Comparison of ENCODE assay signal across 4 mouse cellular contexts in genomic region chr1:53432433-53432832, GRCm38 (mm10).
A peak's percentile ranks its signal among the peaks of the same experiment; 100 is the strongest.
DNase-seq lines count a peak whose midpoint lies in the region; ATAC-seq lines count a peak whose summit lies in the region.
"Not testable (repeated sequence)": the region's sequence is repeated elsewhere in the genome, so short reads cannot be mapped to it uniquely, and the experiment has no call there.

No protein-coding gene starts in this region.

- 78% methylated on average over 2 of the region's 2 CpGs for WGBS in hindbrain, embryonic 14.5 days
- 64% methylated on average over 2 of the region's 2 CpGs for WGBS in neural tube, embryonic 13.5 days
- 62% methylated on average over 2 of the region's 2 CpGs for WGBS in neural tube, embryonic 14.5 days
- WGBS in neural tube, embryonic 15.5 days, result 58% methylated on average over 2 of the region's 2 CpGs

- not testable (repeated sequence) for DNase-seq in hindbrain, embryonic 14.5 days (ENCODE audit: low spot score)

- H3K36me3 ChIP-seq in hindbrain, embryonic 14.5 days (replicated peaks; ENCODE audit: control insufficient read depth, insufficient read depth); neural tube, embryonic 13.5 days; neural tube, embryonic 14.5 days (ENCODE audit: control insufficient read depth, insufficient read depth, low read length); neural tube, embryonic 15.5 days: not testable (repeated sequence)

- H3K9me3 ChIP-seq in hindbrain, embryonic 14.5 days (ENCODE audit: control insufficient read depth, low read length); neural tube, embryonic 13.5 days; neural tube, embryonic 14.5 days (ENCODE audit: control insufficient read depth, low read length); neural tube, embryonic 15.5 days (replicated peaks): not testable (repeated sequence)

- H3K27me3 ChIP-seq in hindbrain, embryonic 14.5 days (ENCODE audit: control insufficient read depth, insufficient read depth, low read length); neural tube, embryonic 13.5 days; neural tube, embryonic 14.5 days (ENCODE audit: control insufficient read depth, insufficient read depth, low read length); neural tube, embryonic 15.5 days (replicated peaks): not testable (repeated sequence)

- H3K4me1 ChIP-seq in hindbrain, embryonic 14.5 days (replicated peaks; ENCODE audit: control insufficient read depth, insufficient read depth, low read length); neural tube, embryonic 13.5 days (replicated peaks); neural tube, embryonic 14.5 days (ENCODE audit: control insufficient read depth, insufficient read depth, low read length); neural tube, embryonic 15.5 days: not testable (repeated sequence)

- not testable (repeated sequence) for H3K4me2 ChIP-seq in hindbrain, embryonic 14.5 days (replicated peaks); neural tube, embryonic 13.5 days; neural tube, embryonic 14.5 days (ENCODE audit: low read depth, low read length); neural tube, embryonic 15.5 days

- not testable (repeated sequence) for H3K9ac ChIP-seq in hindbrain, embryonic 14.5 days; neural tube, embryonic 13.5 days; neural tube, embryonic 14.5 days (replicated peaks; ENCODE audit: low read depth, low read length); neural tube, embryonic 15.5 days (replicated peaks)

- ATAC-seq in hindbrain, embryonic 14.5 days (ENCODE audit: low FRiP score), result 0 out of 2 replicates have a peak, but pooled peaks have one; percentile 43
- ATAC-seq in neural tube, embryonic 13.5 days (ENCODE audit: low read depth), result peak; percentile 61
- ATAC-seq in neural tube, embryonic 14.5 days (ENCODE audit: low read depth), result peak; percentile 72; the same call in 1 of the 2 replicates
- ATAC-seq in neural tube, embryonic 15.5 days (ENCODE audit: low FRiP score), result peak; percentile 81

- not testable (repeated sequence) for H3K4me3 ChIP-seq in hindbrain, embryonic 14.5 days (replicated peaks; ENCODE audit: low read length); neural tube, embryonic 13.5 days; neural tube, embryonic 14.5 days (ENCODE audit: low read depth, low read length); neural tube, embryonic 15.5 days (replicated peaks)

- not testable (repeated sequence) for H3K27ac ChIP-seq in hindbrain, embryonic 14.5 days; neural tube, embryonic 13.5 days (replicated peaks); neural tube, embryonic 14.5 days (ENCODE audit: low read depth, low read length); neural tube, embryonic 15.5 days (replicated peaks)
